24 mouse cellular contexts compared by ENCODE assay signal in the genomic region with DNA sequence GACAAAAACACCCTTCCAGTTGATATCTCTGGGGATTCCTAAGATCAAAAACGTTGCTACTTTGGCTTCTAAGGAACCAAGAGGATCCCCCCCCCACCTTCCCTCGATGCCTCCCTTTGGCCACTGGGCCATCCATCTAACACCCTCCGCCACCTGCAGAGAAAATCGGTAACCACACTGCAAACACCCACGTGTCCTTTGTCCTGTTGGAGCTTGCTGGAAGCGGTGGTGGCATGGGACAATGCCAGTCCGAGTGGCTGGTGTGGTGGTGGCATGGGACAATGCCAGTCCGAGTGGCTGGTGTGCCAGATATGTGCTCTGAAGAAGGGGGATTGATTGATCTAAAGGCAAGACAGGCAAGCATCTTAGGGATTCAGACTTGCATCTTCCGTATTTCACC. TPM values are rescaled to one million over a fixed set of nuclear protein-coding genes. Genes with fewer than 3 reads are reported as not detected.
DNase-seq lines count a peak whose midpoint lies in the region; ATAC-seq and TF ChIP-seq lines count a peak whose summit lies in the region.
"Had no signal": no experiment of that assay in that cellular context is flagged by ENCODE, and none has a peak within 500 bp of the region (broad histone marks: within the 10 kb centered on the region; RNA-seq: fewer than 3 reads in every experiment).

No protein-coding gene starts in this region.

- H3K9me3 ChIP-seq in intestine, embryonic 14.5 days (ENCODE audit: control insufficient read depth, low read length), result no peaks in the 10 kb centered on the region
- H3K9me3 ChIP-seq in intestine, postnatal 0 days (ENCODE audit: control insufficient read depth), result no peaks in the 10 kb centered on the region
- H3K9me3 ChIP-seq in limb, embryonic 11.5 days (ENCODE audit: control insufficient read depth, low read length), result no peaks in the 10 kb centered on the region
- no peaks in the 10 kb centered on the region for H3K9me3 ChIP-seq in limb, embryonic 10.5 days (replicated peaks)
- H3K9me3 ChIP-seq in limb, embryonic 14.5 days (ENCODE audit: control insufficient read depth, low read length), result no peaks in the 10 kb centered on the region
- no peaks in the 10 kb centered on the region for H3K9me3 ChIP-seq in liver, embryonic 14.5 days (ENCODE audit: control insufficient read depth, low read length)
- H3K9me3 ChIP-seq: forebrain, embryonic 12.5 days; heart, embryonic 12.5 days; limb, embryonic 15.5 days; stomach, embryonic 15.5 days had no signal

- peaks cover 65% of the 10 kb centered on the region for H3K27me3 ChIP-seq in intestine, embryonic 14.5 days (replicated peaks; ENCODE audit: control insufficient read depth, insufficient read depth, low read length)
- peaks cover 50% of the 10 kb centered on the region for H3K27me3 ChIP-seq in intestine, postnatal 0 days (replicated peaks; ENCODE audit: control insufficient read depth, insufficient read depth, low read length)
- peaks cover 56% of the 10 kb centered on the region for H3K27me3 ChIP-seq in limb, embryonic 11.5 days (ENCODE audit: control insufficient read depth, insufficient read depth, low read length)
- peaks cover 87% of the 10 kb centered on the region for H3K27me3 ChIP-seq in limb, embryonic 10.5 days (ENCODE audit: low read depth, poor library complexity, severe bottlenecking)
- peaks cover 42% of the 10 kb centered on the region for H3K27me3 ChIP-seq in limb, embryonic 14.5 days (ENCODE audit: control insufficient read depth, insufficient read depth, low read length)
- H3K27me3 ChIP-seq in liver, embryonic 14.5 days (ENCODE audit: control insufficient read depth, insufficient read depth, low read length), result peaks cover 51% of the 10 kb centered on the region

- TF ChIP-seq CTCF in intestine, postnatal 0 days (IDR thresholded peaks at IDR 0.05; ENCODE audit: low read depth), result no peak
- no peak for TF ChIP-seq CTCF in liver, embryonic 14.5 days (IDR thresholded peaks at IDR 0.05; ENCODE audit: low read depth)

- H3K9ac ChIP-seq in intestine, embryonic 14.5 days (ENCODE audit: low read length), result no peak overlapping the region
- H3K9ac ChIP-seq in intestine, postnatal 0 days (ENCODE audit: low read depth, low read length), result no peak overlapping the region
- H3K9ac ChIP-seq in limb, embryonic 11.5 days (ENCODE audit: low read length), result no peak overlapping the region
- 0 out of 2 replicates have a peak overlapping the region, but pooled peaks have one; percentile 68 for H3K9ac ChIP-seq in limb, embryonic 14.5 days (ENCODE audit: low read depth, low read length, severe bottlenecking)
- no peak overlapping the region for H3K9ac ChIP-seq in liver, embryonic 14.5 days (replicated peaks)
- H3K9ac ChIP-seq: forebrain, embryonic 12.5 days had no signal

- intact Hi-C loops in left cerebral cortex, postnatal 10 days (cut with DNase I), result no loop called here
- intact Hi-C loops in left cerebral cortex, postnatal 14 days (cut with DNase I), result no loop called here

- H3K36me3 ChIP-seq in intestine, embryonic 14.5 days (ENCODE audit: control insufficient read depth, insufficient read depth, low read length), result no peaks in the 10 kb centered on the region
- H3K36me3 ChIP-seq in intestine, postnatal 0 days (ENCODE audit: control insufficient read depth, insufficient read depth), result no peaks in the 10 kb centered on the region
- H3K36me3 ChIP-seq in limb, embryonic 11.5 days (ENCODE audit: control insufficient read depth, insufficient read depth, low read length), result no peaks in the 10 kb centered on the region
- H3K36me3 ChIP-seq in limb, embryonic 10.5 days, result no peaks in the 10 kb centered on the region
- no peaks in the 10 kb centered on the region for H3K36me3 ChIP-seq in limb, embryonic 14.5 days (ENCODE audit: control insufficient read depth, insufficient read depth, low read length)
- H3K36me3 ChIP-seq in liver, embryonic 14.5 days (replicated peaks; ENCODE audit: control insufficient read depth, insufficient read depth, low read depth), result no peaks in the 10 kb centered on the region
- H3K36me3 ChIP-seq: forebrain, embryonic 12.5 days; heart, embryonic 12.5 days; limb, embryonic 15.5 days; stomach, embryonic 15.5 days had no signal

- no peak overlapping the region for H3K27ac ChIP-seq in intestine, embryonic 14.5 days (ENCODE audit: low read depth)
- no peak overlapping the region for H3K27ac ChIP-seq in intestine, postnatal 0 days (ENCODE audit: low read depth, low read length)
- no peak overlapping the region for H3K27ac ChIP-seq in limb, embryonic 11.5 days (replicated peaks; ENCODE audit: low read depth, low read length)
- H3K27ac ChIP-seq in limb, embryonic 10.5 days, result no peak overlapping the region
- H3K27ac ChIP-seq in limb, embryonic 14.5 days (replicated peaks; ENCODE audit: low read depth, low read length), result no peak overlapping the region
- no peak overlapping the region for H3K27ac ChIP-seq in liver, embryonic 14.5 days
- H3K27ac ChIP-seq: forebrain, embryonic 12.5 days; gastrocnemius, adult 2 months; layer of hippocampus, adult 2 months; limb, embryonic 15.5 days; stomach, embryonic 15.5 days had no signal

- H3K4me1 ChIP-seq in intestine, embryonic 14.5 days (replicated peaks; ENCODE audit: control insufficient read depth, insufficient read depth, low read length), result peaks cover 2% of the 10 kb centered on the region; the same call in 1 of the 2 replicates
- H3K4me1 ChIP-seq in intestine, postnatal 0 days (replicated peaks; ENCODE audit: control insufficient read depth, insufficient read depth, low read length), result peaks cover 5% of the 10 kb centered on the region; the same call in 1 of the 2 replicates
- peaks cover 7% of the 10 kb centered on the region; the same call in 1 of the 2 replicates for H3K4me1 ChIP-seq in limb, embryonic 11.5 days (ENCODE audit: control insufficient read depth, insufficient read depth, low read length)
- H3K4me1 ChIP-seq in limb, embryonic 10.5 days, result peaks cover 18% of the 10 kb centered on the region
- H3K4me1 ChIP-seq in limb, embryonic 14.5 days (ENCODE audit: control insufficient read depth, insufficient read depth, low read length), result peaks cover 8% of the 10 kb centered on the region; the same call in 1 of the 2 replicates
- peaks cover 0 to 9% of the 10 kb centered on the region in 2 experiments; a peak in 2 of 4 replicates for H3K4me1 ChIP-seq in liver, embryonic 14.5 days (replicated peaks; ENCODE audit: control insufficient read depth in 2 of 2, insufficient read depth in 2 of 2, low read length in 1 of 2)

- WGBS in intestine, embryonic 14.5 days, result 23% methylated on average over 9 of the region's 9 CpGs
- 28% methylated on average over 9 of the region's 9 CpGs for WGBS in intestine, postnatal 0 days
- 24% methylated on average over 9 of the region's 9 CpGs for WGBS in limb, embryonic 11.5 days
- 32% methylated on average over 9 of the region's 9 CpGs for WGBS in limb, embryonic 10.5 days
- WGBS in limb, embryonic 14.5 days, result 29% methylated on average over 9 of the region's 9 CpGs
- WGBS in liver, embryonic 14.5 days (ENCODE audit: insufficient replicate concordance), result 27% methylated on average over 9 of the region's 9 CpGs

- no peak overlapping the region for H3K4me2 ChIP-seq in intestine, embryonic 14.5 days (ENCODE audit: low read length)
- H3K4me2 ChIP-seq in intestine, postnatal 0 days (replicated peaks; ENCODE audit: low read depth), result no peak overlapping the region
- H3K4me2 ChIP-seq in limb, embryonic 11.5 days (ENCODE audit: low read depth, severe bottlenecking), result 0 out of 2 replicates have a peak overlapping the region, but pooled peaks have one; percentile 16
- H3K4me2 ChIP-seq in limb, embryonic 14.5 days (replicated peaks; ENCODE audit: low read depth, low read length, severe bottlenecking), result peak overlapping the region; percentile 91; the same call in 1 of the 2 replicates
- peak overlapping the region; percentile 51 for H3K4me2 ChIP-seq in liver, embryonic 14.5 days (ENCODE audit: low read depth)

- no peak for TF ChIP-seq POLR2A in limb, embryonic 14.5 days (IDR thresholded peaks at IDR 0.05; ENCODE audit: borderline replicate concordance, extremely low read depth, insufficient read depth, insufficient read length)

- TF ChIP-seq EP300 in liver, embryonic 14.5 days (IDR thresholded peaks at IDR 0.05; ENCODE audit: low read depth), result no peak

- no peak for DNase-seq in intestine, embryonic 14.5 days (ENCODE audit: low spot score)
- DNase-seq in limb, embryonic 11.5 days (ENCODE audit: low spot score), result no peak
- no peak for DNase-seq in limb, embryonic 10.5 days (ENCODE audit: low spot score)
- no peak for DNase-seq in limb, embryonic 14.5 days (ENCODE audit: low spot score)
- DNase-seq in liver, embryonic 14.5 days (ENCODE audit: low read depth in 3 of 3, low spot score in 3 of 3), result no peak
- DNase-seq in left cerebral cortex, postnatal 10 days (ENCODE audit: extremely low spot score in 1 of 2, low spot score in 2 of 2), result no peak
- no peak for DNase-seq in left cerebral cortex, postnatal 14 days (ENCODE audit: low spot score in 2 of 2)
- DNase-seq: adrenal gland, adult 2 months; cerebellum, adult 8-10 months; gastrocnemius, adult 2 months; heart, postnatal 36 days had no signal

- no peak for ATAC-seq in intestine, embryonic 14.5 days (replicated peaks; ENCODE audit: low FRiP score, low TSS enrichment, low read depth)
- no peak for ATAC-seq in intestine, postnatal 0 days
- ATAC-seq in limb, embryonic 11.5 days (ENCODE audit: insufficient number of reproducible peaks, low FRiP score, low TSS enrichment, low read depth), result no peak
- no peak for ATAC-seq in limb, embryonic 14.5 days (ENCODE audit: low FRiP score, low read depth)
- no peak for ATAC-seq in liver, embryonic 14.5 days (ENCODE audit: insufficient read depth)
- ATAC-seq: inflammation-experienced regulatory T-cells, adult 6 months had no signal

- H3K4me3 ChIP-seq in intestine, embryonic 14.5 days (ENCODE audit: low read depth, low read length), result 0 out of 2 replicates have a peak overlapping the region, but pooled peaks have one; percentile 39
- no peak overlapping the region for H3K4me3 ChIP-seq in intestine, postnatal 0 days (ENCODE audit: low read depth, low read length)
- H3K4me3 ChIP-seq in limb, embryonic 11.5 days (ENCODE audit: low read depth, low read length), result peak overlapping the region; percentile 41; the same call in 1 of the 2 replicates
- no peak overlapping the region for H3K4me3 ChIP-seq in limb, embryonic 10.5 days
- H3K4me3 ChIP-seq in limb, embryonic 14.5 days (replicated peaks; ENCODE audit: low read length), result peak overlapping the region; percentile 49; the same call in 1 of the 2 replicates
- H3K4me3 ChIP-seq in liver, embryonic 14.5 days (ENCODE audit: insufficient read depth in 1 of 2, low read depth in 2 of 2, low read length in 2 of 2), result no peak overlapping the region; a peak in 1 of 4 replicates
- H3K4me3 ChIP-seq: layer of hippocampus, adult 2 months had no signal

RNA-seq across cellular contexts. Expression of a gene that starts 1.1 kb away (rescaled TPM):
- polyA plus RNA-seq in intestine, embryonic 14.5 days (2014; fragmentation: Nextera tagmentation; extraction: Ambion mirVana), result 0.42 and 0.50 TPM in 2 replicates
- 1.0 and 1.6 TPM in 2 replicates for polyA plus RNA-seq in intestine, postnatal 0 days (2015; fragmentation: Nextera tagmentation; extraction: Ambion mirVana)
- 0.71 and 1.8 TPM in 2 replicates for polyA plus RNA-seq in limb, embryonic 11.5 days (2014; fragmentation: Nextera tagmentation; extraction: Ambion mirVana)
- polyA plus RNA-seq in limb, embryonic 10.5 days (2016; fragmentation: Nextera tagmentation; extraction: Ambion mirVana), result 0.26 and 1.1 TPM in 2 replicates
- 11.2 and 15.0 TPM in 2 replicates for polyA plus RNA-seq in limb, embryonic 14.5 days (2012; rRNA removed)
- polyA plus RNA-seq in limb, embryonic 14.5 days (2014; fragmentation: Nextera tagmentation; extraction: Ambion mirVana), result 4.9 and 6.3 TPM in 2 replicates
- polyA plus RNA-seq in liver, embryonic 14.5 days (2012; rRNA removed), result 19.8 and 22.8 TPM in 2 replicates
- 11.6 and 13.4 TPM in 2 replicates for polyA plus RNA-seq in liver, embryonic 14.5 days (2014; fragmentation: Nextera tagmentation; extraction: Ambion mirVana)
- under 1 TPM in 1 of 2 experiments, not detected in 1; 0.26 TPM for total RNA-seq in left cerebral cortex, postnatal 10 days (2021)
- under 1 TPM; 0.17 to 0.18 TPM for total RNA-seq in left cerebral cortex, postnatal 14 days (2021)
- total RNA-seq: common myeloid progenitor, adult 5-6 weeks; layer of hippocampus, adult 2 months; megakaryocyte-erythroid progenitor cell, adult 5-6 weeks had no signal
- polyA plus RNA-seq: inflammation-experienced regulatory T-cells, adult 6 months had no signal

RNA-seq across cellular contexts. Expression of a gene that starts 17.9 kb away (rescaled TPM):
- 191 and 209 TPM in 2 replicates for polyA plus RNA-seq in intestine, embryonic 14.5 days (2014; fragmentation: Nextera tagmentation; extraction: Ambion mirVana)
- 68.7 and 73.4 TPM in 2 replicates for polyA plus RNA-seq in intestine, postnatal 0 days (2015; fragmentation: Nextera tagmentation; extraction: Ambion mirVana)
- 234 and 252 TPM in 2 replicates for polyA plus RNA-seq in limb, embryonic 11.5 days (2014; fragmentation: Nextera tagmentation; extraction: Ambion mirVana)
- polyA plus RNA-seq in limb, embryonic 10.5 days (2016; fragmentation: Nextera tagmentation; extraction: Ambion mirVana), result 223 and 235 TPM in 2 replicates
- polyA plus RNA-seq in limb, embryonic 14.5 days (2012; rRNA removed), result 203 and 265 TPM in 2 replicates
- 271 and 274 TPM in 2 replicates for polyA plus RNA-seq in limb, embryonic 14.5 days (2014; fragmentation: Nextera tagmentation; extraction: Ambion mirVana)
- polyA plus RNA-seq in liver, embryonic 14.5 days (2012; rRNA removed), result 30.0 and 36.2 TPM in 2 replicates
- polyA plus RNA-seq in liver, embryonic 14.5 days (2014; fragmentation: Nextera tagmentation; extraction: Ambion mirVana), result 41.3 and 43.6 TPM in 2 replicates
- total RNA-seq in left cerebral cortex, postnatal 10 days (2021), result 100 to 1,000 TPM; 103 to 110 TPM
- total RNA-seq in left cerebral cortex, postnatal 14 days (2021), result 100 to 1,000 TPM in 1 of 2 experiments, 10 to 100 TPM in 1; 95.9 to 101 TPM

RNA-seq across cellular contexts. Expression of a gene that starts 19.3 kb away (rescaled TPM):
- polyA plus RNA-seq in intestine, embryonic 14.5 days (2014; fragmentation: Nextera tagmentation; extraction: Ambion mirVana), result 0.24 TPM in 1 of 2 replicates, not detected in the other
- 1.4 and 1.6 TPM in 2 replicates for polyA plus RNA-seq in intestine, postnatal 0 days (2015; fragmentation: Nextera tagmentation; extraction: Ambion mirVana)
- polyA plus RNA-seq in limb, embryonic 11.5 days (2014; fragmentation: Nextera tagmentation; extraction: Ambion mirVana), result 0.47 and 0.85 TPM in 2 replicates
- polyA plus RNA-seq in limb, embryonic 10.5 days (2016; fragmentation: Nextera tagmentation; extraction: Ambion mirVana), result 0.25 and 0.26 TPM in 2 replicates
- polyA plus RNA-seq in limb, embryonic 14.5 days (2012; rRNA removed), result 2.7 and 3.7 TPM in 2 replicates
- 3.3 and 3.5 TPM in 2 replicates for polyA plus RNA-seq in limb, embryonic 14.5 days (2014; fragmentation: Nextera tagmentation; extraction: Ambion mirVana)
- not detected in 2 replicates for polyA plus RNA-seq in liver, embryonic 14.5 days (2012; rRNA removed)
- not detected in 2 replicates for polyA plus RNA-seq in liver, embryonic 14.5 days (2014; fragmentation: Nextera tagmentation; extraction: Ambion mirVana)
- not detected for total RNA-seq in left cerebral cortex, postnatal 10 days (2021)
- total RNA-seq in left cerebral cortex, postnatal 14 days (2021), result not detected
- total RNA-seq: common myeloid progenitor, adult 5-6 weeks; layer of hippocampus, adult 2 months; megakaryocyte-erythroid progenitor cell, adult 5-6 weeks; midbrain, postnatal 0 days; neutrophil, adult 5-6 weeks had no signal
- polyA plus RNA-seq: embryonic facial prominence, embryonic 11.5 days; forebrain, embryonic 12.5 days; heart, embryonic 12.5 days; inflammation-experienced regulatory T-cells, adult 6 months; midbrain, postnatal 0 days; stomach, embryonic 15.5 days; urinary bladder, adult 2 months had no signal

RNA-seq across cellular contexts. Expression of a gene that starts 40.0 kb away (rescaled TPM):
- polyA plus RNA-seq in intestine, embryonic 14.5 days (2014; fragmentation: Nextera tagmentation; extraction: Ambion mirVana), result 74.6 and 83.1 TPM in 2 replicates
- 139 and 143 TPM in 2 replicates for polyA plus RNA-seq in intestine, postnatal 0 days (2015; fragmentation: Nextera tagmentation; extraction: Ambion mirVana)
- polyA plus RNA-seq in limb, embryonic 11.5 days (2014; fragmentation: Nextera tagmentation; extraction: Ambion mirVana), result 57.8 and 58.5 TPM in 2 replicates
- 69.0 and 71.8 TPM in 2 replicates for polyA plus RNA-seq in limb, embryonic 10.5 days (2016; fragmentation: Nextera tagmentation; extraction: Ambion mirVana)
- polyA plus RNA-seq in limb, embryonic 14.5 days (2012; rRNA removed), result 54.4 and 75.1 TPM in 2 replicates
- 44.1 and 44.4 TPM in 2 replicates for polyA plus RNA-seq in limb, embryonic 14.5 days (2014; fragmentation: Nextera tagmentation; extraction: Ambion mirVana)
- 31.5 and 37.4 TPM in 2 replicates for polyA plus RNA-seq in liver, embryonic 14.5 days (2012; rRNA removed)
- polyA plus RNA-seq in liver, embryonic 14.5 days (2014; fragmentation: Nextera tagmentation; extraction: Ambion mirVana), result 35.1 and 38.2 TPM in 2 replicates
- 10 to 100 TPM; 23.4 to 26.6 TPM for total RNA-seq in left cerebral cortex, postnatal 10 days (2021)
- total RNA-seq in left cerebral cortex, postnatal 14 days (2021), result 10 to 100 TPM; 19.2 to 22.3 TPM

RNA-seq across cellular contexts. Expression of a gene that starts 41.4 kb away (rescaled TPM):
- polyA plus RNA-seq in intestine, embryonic 14.5 days (2014; fragmentation: Nextera tagmentation; extraction: Ambion mirVana), result 746 and 800 TPM in 2 replicates
- polyA plus RNA-seq in intestine, postnatal 0 days (2015; fragmentation: Nextera tagmentation; extraction: Ambion mirVana), result 2,516 and 2,539 TPM in 2 replicates
- 640 and 656 TPM in 2 replicates for polyA plus RNA-seq in limb, embryonic 11.5 days (2014; fragmentation: Nextera tagmentation; extraction: Ambion mirVana)
- 613 and 656 TPM in 2 replicates for polyA plus RNA-seq in limb, embryonic 10.5 days (2016; fragmentation: Nextera tagmentation; extraction: Ambion mirVana)
- polyA plus RNA-seq in limb, embryonic 14.5 days (2012; rRNA removed), result 569 and 645 TPM in 2 replicates
- polyA plus RNA-seq in limb, embryonic 14.5 days (2014; fragmentation: Nextera tagmentation; extraction: Ambion mirVana), result 968 and 988 TPM in 2 replicates
- 144 and 214 TPM in 2 replicates for polyA plus RNA-seq in liver, embryonic 14.5 days (2012; rRNA removed)
- 497 and 525 TPM in 2 replicates for polyA plus RNA-seq in liver, embryonic 14.5 days (2014; fragmentation: Nextera tagmentation; extraction: Ambion mirVana)
- total RNA-seq in left cerebral cortex, postnatal 10 days (2021), result 100 to 1,000 TPM; 136 to 138 TPM
- total RNA-seq in left cerebral cortex, postnatal 14 days (2021), result 100 to 1,000 TPM; 125 to 127 TPM

Comparison
In these comparisons a context has a peak if more than half of its experiments do, and no peak if none do; other contexts are left out.
1. H3K4me3 ChIP-seq: peak in intestine, embryonic 14.5 days (single experiment), limb, embryonic 11.5 days (single experiment) and limb, embryonic 14.5 days (single experiment); none in intestine, postnatal 0 days (single experiment), limb, embryonic 10.5 days (single experiment) and liver, embryonic 14.5 days (0 of 2).
2. H3K4me2 ChIP-seq: peak in limb, embryonic 11.5 days (single experiment), limb, embryonic 14.5 days (single experiment) and liver, embryonic 14.5 days (single experiment); none in intestine, embryonic 14.5 days (single experiment) and intestine, postnatal 0 days (single experiment).